9 mouse cellular contexts compared by ENCODE assay signal in the genomic region with DNA sequence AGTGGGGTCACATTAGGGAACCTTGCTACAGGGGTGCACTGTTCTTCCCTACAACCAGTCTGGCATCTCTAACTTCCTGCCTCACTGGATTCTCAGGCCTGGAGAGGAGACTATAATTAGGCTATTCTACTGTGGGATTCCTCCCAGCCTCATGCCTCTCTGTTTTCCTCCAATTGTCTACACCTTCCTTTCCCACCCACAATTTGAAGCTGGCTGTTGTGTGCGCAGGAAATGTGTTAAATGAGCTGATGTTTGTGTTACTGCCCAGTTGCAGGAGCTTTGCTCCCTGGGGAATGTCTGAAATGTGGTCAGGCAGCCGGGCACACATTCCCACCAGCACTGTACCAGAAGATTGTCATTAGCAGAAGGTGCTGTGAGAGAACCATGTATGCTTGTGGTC.
DNase-seq lines count a peak whose midpoint lies in the region; ATAC-seq and TF ChIP-seq lines count a peak whose summit lies in the region.
"Had no signal": no experiment of that assay in that cellular context is flagged by ENCODE, and none has a peak within 500 bp of the region (broad histone marks: within the 10 kb centered on the region; RNA-seq: fewer than 3 reads in every experiment).

No protein-coding gene starts in this region.

- TF ChIP-seq EP300 in lung, postnatal 0 days (IDR thresholded peaks at IDR 0.05), result peak; percentile 92

- peaks cover 13% of the 10 kb centered on the region for H3K4me1 ChIP-seq in kidney, adult 2 months (ENCODE audit: control insufficient read depth, insufficient read depth, low read length)
- peaks cover 19% of the 10 kb centered on the region; the same call in 1 of the 2 replicates for H3K4me1 ChIP-seq in lung, postnatal 0 days (ENCODE audit: insufficient read depth, low read depth, low read length)

- no peaks in the 10 kb centered on the region for H3K27me3 ChIP-seq in kidney, adult 2 months (replicated peaks; ENCODE audit: control insufficient read depth, insufficient read depth, low read length)
- no peaks in the 10 kb centered on the region for H3K27me3 ChIP-seq in lung, postnatal 0 days (replicated peaks; ENCODE audit: insufficient read depth, low read length)

- H3K9ac ChIP-seq in lung, postnatal 0 days (replicated peaks; ENCODE audit: low read depth), result no peak overlapping the region

- no peak for TF ChIP-seq CTCF in kidney, adult 2 months (conservative IDR thresholded peaks at IDR 0.05; ENCODE audit: insufficient read depth, insufficient read length, low read depth, low read length)
- TF ChIP-seq CTCF in lung, postnatal 0 days (IDR thresholded peaks at IDR 0.05), result no peak

- TF ChIP-seq POLR2A in kidney, adult 2 months (IDR thresholded peaks at IDR 0.05; ENCODE audit: low read depth, low read length), result no peak

- no peak overlapping the region for H3K4me3 ChIP-seq in kidney, adult 2 months (ENCODE audit: insufficient read depth, low read depth, low read length)
- no peak overlapping the region for H3K4me3 ChIP-seq in lung, postnatal 0 days (ENCODE audit: low read depth, low read length)

- 61% methylated on average over 2 of the region's 2 CpGs for WGBS in kidney, adult 2 months
- 22% methylated on average over 2 of the region's 2 CpGs for WGBS in lung, postnatal 0 days

- no peak overlapping the region for H3K4me2 ChIP-seq in lung, postnatal 0 days (replicated peaks; ENCODE audit: low read depth, low read length)

- peak; percentile 45 for DNase-seq in adrenal gland, adult 2 months
- DNase-seq in adrenal gland, postnatal 4 days (ENCODE audit: low spot score in 2 of 2), result no peak
- peak; percentile 62 for DNase-seq in fibroblast of lung, adult 2 months (ENCODE audit: low read depth)
- peak; percentile 88 for DNase-seq in kidney, adult 2 months
- peak; percentile 63 for DNase-seq in lung, postnatal 0 days (ENCODE audit: low spot score)
- DNase-seq in c-Kit-positive CD71-positive TER-119-positive erythroid progenitor cells, embryonic 14.5 days (ENCODE audit: low spot score), result no peak
- no peak for DNase-seq in layer of hippocampus, postnatal 10 days (ENCODE audit: low spot score in 2 of 2)
- DNase-seq: adrenal gland, postnatal 10 days had no signal

- ATAC-seq in lung, postnatal 0 days, result peak; percentile 39
- ATAC-seq in frontal cortex, adult (ENCODE audit: low TSS enrichment), result no peak

- no peaks in the 10 kb centered on the region for H3K36me3 ChIP-seq in kidney, adult 2 months (ENCODE audit: control insufficient read depth, insufficient read depth, low read length)
- no peaks in the 10 kb centered on the region for H3K36me3 ChIP-seq in lung, postnatal 0 days (ENCODE audit: insufficient read depth, low read length)

- H3K27ac ChIP-seq in kidney, adult 2 months (ENCODE audit: insufficient read depth, low read depth, low read length), result peak overlapping the region; percentile 79
- peak overlapping the region; percentile 75 for H3K27ac ChIP-seq in lung, postnatal 0 days (ENCODE audit: low read length)

- no peaks in the 10 kb centered on the region for H3K9me3 ChIP-seq in lung, postnatal 0 days (ENCODE audit: low read length)

Comparison
In these comparisons a context has a peak if more than half of its experiments do, and no peak if none do; other contexts are left out.
1. DNase-seq: peak in adrenal gland, adult 2 months (single experiment), fibroblast of lung, adult 2 months (single experiment), kidney, adult 2 months (single experiment) and lung, postnatal 0 days (single experiment); none in adrenal gland, postnatal 4 days (0 of 2), c-Kit-positive CD71-positive TER-119-positive erythroid progenitor cells, embryonic 14.5 days (single experiment) and layer of hippocampus, postnatal 10 days (0 of 2).